In the genomic region with DNA sequence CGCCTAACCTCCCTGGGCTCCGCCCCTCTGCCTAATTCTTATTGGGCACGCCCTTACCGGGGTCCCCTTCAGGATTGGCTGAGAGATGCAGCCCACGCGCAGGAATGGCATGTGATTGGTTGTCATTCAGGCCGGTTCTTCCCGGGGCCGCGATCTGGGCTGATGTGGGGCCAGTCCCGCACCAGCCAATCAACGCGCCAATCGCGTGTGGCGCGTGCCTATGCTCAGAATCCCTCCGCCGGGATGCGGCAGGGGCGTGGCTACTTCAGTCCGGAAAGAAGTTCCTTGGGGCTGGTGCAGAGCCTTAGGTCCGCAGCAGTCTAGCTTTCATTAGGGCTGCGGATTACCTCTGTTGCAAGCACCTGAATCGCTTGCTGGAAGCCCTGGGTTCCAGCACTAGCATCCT, we compare ENCODE assay signal across 7 mouse cellular contexts. TPM values are rescaled to one million over a fixed set of nuclear protein-coding genes. Genes with fewer than 3 reads are reported as not detected.
DNase-seq lines count a peak whose midpoint lies in the region; ATAC-seq lines count a peak whose summit lies in the region.

No protein-coding gene starts in this region.

- H3K4me3 ChIP-seq in intestine, embryonic 16.5 days (ENCODE audit: low read length): peak overlapping the region; percentile 36
- H3K4me3 ChIP-seq in midbrain, embryonic 11.5 days (ENCODE audit: low read depth, low read length): peak overlapping the region; percentile 27

- no peaks in the 10 kb centered on the region for H3K36me3 ChIP-seq in intestine, embryonic 16.5 days (ENCODE audit: control insufficient read depth, insufficient read depth, low read length)
- H3K36me3 ChIP-seq in midbrain, embryonic 11.5 days (ENCODE audit: control insufficient read depth, insufficient read depth, low read length): no peaks in the 10 kb centered on the region

- WGBS in intestine, embryonic 16.5 days: 0% methylated on average over 25 of the region's 25 CpGs
- under 1% methylated on average over 25 of the region's 25 CpGs for WGBS in midbrain, embryonic 11.5 days

- peak; percentile 98 for DNase-seq in adrenal gland, adult 8-10 months
- peak; percentile 96 for DNase-seq in embryo, embryonic 9.5 days (ENCODE audit: extremely low spot score)
- DNase-seq in gastrocnemius, postnatal 4 days (ENCODE audit: low spot score in 2 of 2): peak; percentile 87 to 95
- peak; percentile 96 to 97 for DNase-seq in left cerebral cortex, postnatal 36 days (ENCODE audit: low spot score in 2 of 2)
- DNase-seq in midbrain, embryonic 11.5 days (ENCODE audit: low spot score, missing footprints): peak; percentile 99
- peak; percentile 98 for DNase-seq in skeletal muscle tissue, adult 2 months (ENCODE audit: low read depth, low spot score)

- peak overlapping the region; percentile 47 for H3K9ac ChIP-seq in intestine, embryonic 16.5 days (ENCODE audit: low read depth, low read length)
- H3K9ac ChIP-seq in midbrain, embryonic 11.5 days (ENCODE audit: low read length): peak overlapping the region; percentile 52

- no peaks in the 10 kb centered on the region for H3K27me3 ChIP-seq in intestine, embryonic 16.5 days (replicated peaks; ENCODE audit: control insufficient read depth, insufficient read depth, low read length)
- no peaks in the 10 kb centered on the region for H3K27me3 ChIP-seq in midbrain, embryonic 11.5 days (ENCODE audit: control insufficient read depth, insufficient read depth, low read length)

- peaks cover 9% of the 10 kb centered on the region for H3K4me1 ChIP-seq in intestine, embryonic 16.5 days (ENCODE audit: control insufficient read depth, insufficient read depth, low read length)
- peaks cover 5% of the 10 kb centered on the region; the same call in 1 of the 2 replicates for H3K4me1 ChIP-seq in midbrain, embryonic 11.5 days (ENCODE audit: control insufficient read depth, insufficient read depth, low read length)

- no peaks in the 10 kb centered on the region for H3K9me3 ChIP-seq in intestine, embryonic 16.5 days (ENCODE audit: control insufficient read depth, low read length)
- H3K9me3 ChIP-seq in midbrain, embryonic 11.5 days (ENCODE audit: control insufficient read depth, low read length): no peaks in the 10 kb centered on the region

- H3K4me2 ChIP-seq in intestine, embryonic 16.5 days (ENCODE audit: low read depth, low read length): peak overlapping the region; percentile 51
- H3K4me2 ChIP-seq in midbrain, embryonic 11.5 days: peak overlapping the region; percentile 44

- ATAC-seq in intestine, embryonic 16.5 days: peak; percentile 99
- peak; percentile 100 for ATAC-seq in midbrain, embryonic 11.5 days (ENCODE audit: low FRiP score)

- intact Hi-C loops in left cerebral cortex, postnatal 36 days (cut with DNase I): loop anchor here (1.0 kb wide), 1 partner anchor 10 kb away; a partner anchor contains a TSS

- H3K27ac ChIP-seq in intestine, embryonic 16.5 days (ENCODE audit: low read length): no peak overlapping the region
- H3K27ac ChIP-seq in midbrain, embryonic 11.5 days (ENCODE audit: low read depth, low read length): peak overlapping the region; percentile 48; the same call in 1 of the 2 replicates

RNA-seq across cellular contexts. Expression of a gene that starts 9.9 kb away (rescaled TPM):
- total RNA-seq in adrenal gland, adult 8-10 months (2022): 10 to 100 TPM; 44.9 to 73.7 (median 53.8) TPM
- 10 to 100 TPM; 11.6 to 13.7 TPM for total RNA-seq in gastrocnemius, postnatal 4 days (2021)
- 81.3 and 83.5 TPM in 2 replicates for polyA plus RNA-seq in intestine, embryonic 16.5 days (2015; fragmentation: Nextera tagmentation; extraction: Ambion mirVana)
- 10 to 100 TPM; 41.0 to 51.2 TPM for total RNA-seq in left cerebral cortex, postnatal 36 days (2021)
- polyA plus RNA-seq in midbrain, embryonic 11.5 days (2014; fragmentation: Nextera tagmentation; extraction: Ambion mirVana): 45.6 and 53.2 TPM in 2 replicates

RNA-seq across cellular contexts. Expression of a gene that starts 24.3 kb away (rescaled TPM):
- 10 to 100 TPM; 27.8 to 35.6 (median 31.6) TPM for total RNA-seq in adrenal gland, adult 8-10 months (2022)
- total RNA-seq in gastrocnemius, postnatal 4 days (2021): 10 to 100 TPM; 10.4 to 12.0 TPM
- polyA plus RNA-seq in intestine, embryonic 16.5 days (2015; fragmentation: Nextera tagmentation; extraction: Ambion mirVana): 58.2 and 58.3 TPM in 2 replicates
- total RNA-seq in left cerebral cortex, postnatal 36 days (2021): 100 to 1,000 TPM in 1 of 2 experiments, 10 to 100 TPM in 1; 91.6 to 102 TPM
- polyA plus RNA-seq in midbrain, embryonic 11.5 days (2014; fragmentation: Nextera tagmentation; extraction: Ambion mirVana): 28.4 and 29.4 TPM in 2 replicates

RNA-seq across cellular contexts. Expression of a gene that starts 31.8 kb away (rescaled TPM):
- 10 to 100 TPM; 19.1 to 22.1 (median 19.9) TPM for total RNA-seq in adrenal gland, adult 8-10 months (2022)
- 1 to 10 TPM; 6.8 to 7.8 TPM for total RNA-seq in gastrocnemius, postnatal 4 days (2021)
- polyA plus RNA-seq in intestine, embryonic 16.5 days (2015; fragmentation: Nextera tagmentation; extraction: Ambion mirVana): 8.3 and 10.2 TPM in 2 replicates
- total RNA-seq in left cerebral cortex, postnatal 36 days (2021): 10 to 100 TPM; 11.2 to 11.7 TPM
- polyA plus RNA-seq in midbrain, embryonic 11.5 days (2014; fragmentation: Nextera tagmentation; extraction: Ambion mirVana): 9.2 and 9.9 TPM in 2 replicates
